Mouse (Mus musculus) stomach, postnatal 0 days (tissue): ENCODE measurements around the gene Rhox4c.
"Not testable (repeated sequence)": the region's sequence is repeated elsewhere in the genome, so short reads cannot be mapped to it uniquely, and the experiment has no call there.

Source experiments
- CTCF ChIP-seq: IDR thresholded peaks from 2 replicates; pipeline ENCODE4 v1.5.1; 2016; ENCODE audit warnings: antibody characterized with exemption, low read depth, mild to moderate bottlenecking, moderate library complexity
- EP300 ChIP-seq: optimal IDR thresholded peaks from 2 replicates; pipeline ENCODE3; 2016; ENCODE audit warnings: antibody characterized with exemption

GRCm38 (mm10) chrX:37458285-37458684 lies 21.9 kb upstream of the Rhox4c start, which contains the start of gene Rhox3c:
- TF ChIP-seq CTCF, EP300: not testable (repeated sequence)
